Mouse (Mus musculus) hindbrain, embryonic 11.5 days (tissue): ENCODE measurements around the gene Nmnat3. TPM values are rescaled to one million over a fixed set of nuclear protein-coding genes. Genes with fewer than 3 reads are reported as not detected.

Experiments used
- ATAC-seq: fragments of 200-750 bp; cut with Nextera tagmentation; 2 replicates; pipeline ENCODE4 v1.8.0; 2017; ENCODE audit warnings: mild to moderate bottlenecking, moderate TSS enrichment, moderate library complexity; ENCODE audit not compliant: low FRiP score
- DNase-seq: peaks from one replicate; pipeline ENCODE4 v3.0.0-alpha.2; 2015; ENCODE audit warnings: low spot score
- H3K27ac ChIP-seq: fragments of 300-500 bp; sonication (generic); 2 replicates; pipeline ENCODE4 v1.5.1; 2014; ENCODE audit warnings: mild to moderate bottlenecking, low read depth, low read length
- H3K27me3 ChIP-seq: fragments of 300-500 bp; sonication (generic); 2 replicates; pipeline ENCODE4 v1.6.1; 2014; ENCODE audit warnings: mild to moderate bottlenecking, low read length, moderate library complexity, mixed read lengths; ENCODE audit not compliant: control insufficient read depth, insufficient read depth
- H3K36me3 ChIP-seq: fragments of 300-500 bp; sonication (generic); 2 replicates; pipeline ENCODE4 v1.6.1; 2014; ENCODE audit warnings: mild to moderate bottlenecking, low read length, moderate library complexity, mixed read lengths; ENCODE audit not compliant: control insufficient read depth, insufficient read depth
- H3K4me1 ChIP-seq: fragments of 300-500 bp; sonication (generic); replicated peaks from 2 replicates; pipeline ENCODE4 v1.6.1; 2014; ENCODE audit warnings: low read length, mixed read lengths; ENCODE audit not compliant: control insufficient read depth, insufficient read depth
- H3K4me2 ChIP-seq: fragments of 300-500 bp; sonication (generic); replicated peaks from 2 replicates; pipeline ENCODE4 v1.6.1; 2014; ENCODE audit warnings: mild to moderate bottlenecking, low read depth, low read length
- H3K4me3 ChIP-seq: fragments of 300-500 bp; sonication (generic); 2 replicates; pipeline ENCODE4 v1.5.1; 2014; ENCODE audit warnings: low read depth, low read length
- H3K9ac ChIP-seq: fragments of 300-500 bp; sonication (generic); 2 replicates; pipeline ENCODE4 v1.6.1; 2014; ENCODE audit warnings: low read depth, low read length
- H3K9me3 ChIP-seq: fragments of 300-500 bp; sonication (generic); 2 replicates; pipeline ENCODE4 v1.6.1; 2016; ENCODE audit warnings: low read length; ENCODE audit not compliant: control insufficient read depth
- WGBS: fragments of 180-500 bp; shearing (Covaris S2); extraction: QIAGEN DNeasy Blood & Tissue Kit; methylation state at CpG from one replicate; pipeline ENCODE4 v1.1.7; 2014; 5-methylcytosine and 5-hydroxymethylcytosine counted together
- polyA plus RNA-seq: library from polyadenylated mRNA; unstranded; fragments of >200 nt; fragmentation: Nextera tagmentation; extraction: Ambion mirVana; gene quantifications from 2 replicates; pipeline ENCODE4 v1.2.1, GENCODE M21; 2014

Gene Nmnat3
- polyA plus RNA-seq, 1 experiment from 2014 or later: 3.2 TPM

- Histone ChIP-seq H3K4me2 (no peak overlapping the region), H3K4me1 (no peaks in the 10 kb centered on the region), H3K27me3 (no peaks in the 10 kb centered on the region), H3K4me3 (no peak overlapping the region), H3K9me3 (no peaks in the 10 kb centered on the region), H3K9ac (no peak overlapping the region), H3K27ac (no peak overlapping the region), H3K36me3 (no peaks in the 10 kb centered on the region)
- 61% methylated on average over 3 of the region's 3 CpGs for WGBS
- ATAC-seq (no peak), DNase-seq (no peak)
Observed at GRCm38 (mm10) chr9:98318875-98319274, 31.6 kb downstream of the Nmnat3 start.

DNA sequence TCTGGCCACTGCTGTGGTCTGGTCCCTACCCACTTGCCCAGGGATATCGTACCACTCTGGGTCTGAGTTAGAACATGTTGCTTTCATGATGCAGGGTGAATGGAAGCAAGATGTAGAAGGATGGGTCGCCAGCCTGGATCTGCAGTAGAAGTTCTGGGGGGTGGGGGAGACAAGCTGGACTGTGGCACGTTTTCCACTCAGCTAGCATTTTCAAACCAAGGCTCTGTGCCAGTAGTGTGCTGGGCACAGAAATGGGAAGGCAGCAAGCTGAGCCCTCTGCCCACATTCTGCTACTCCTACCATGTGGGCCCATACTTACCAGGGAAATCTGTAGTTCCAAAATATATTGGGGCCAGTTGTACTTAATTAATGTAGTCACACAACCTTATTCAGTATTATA lies 33.5 kb downstream of the Nmnat3 start:
- H3K9ac ChIP-seq: no peak overlapping the region
- WGBS: 91% methylated on average over 3 of the region's 3 CpGs
- no peaks in the 10 kb centered on the region for H3K9me3 ChIP-seq
- H3K27ac ChIP-seq: no peak overlapping the region
- no peak overlapping the region for H3K4me3 ChIP-seq
- no peaks in the 10 kb centered on the region for H3K27me3 ChIP-seq
- DNase-seq: no peak
- ATAC-seq: no peak
- H3K4me2 ChIP-seq: no peak overlapping the region
- H3K36me3 ChIP-seq: no peaks in the 10 kb centered on the region
- H3K4me1 ChIP-seq: no peaks in the 10 kb centered on the region

DNA sequence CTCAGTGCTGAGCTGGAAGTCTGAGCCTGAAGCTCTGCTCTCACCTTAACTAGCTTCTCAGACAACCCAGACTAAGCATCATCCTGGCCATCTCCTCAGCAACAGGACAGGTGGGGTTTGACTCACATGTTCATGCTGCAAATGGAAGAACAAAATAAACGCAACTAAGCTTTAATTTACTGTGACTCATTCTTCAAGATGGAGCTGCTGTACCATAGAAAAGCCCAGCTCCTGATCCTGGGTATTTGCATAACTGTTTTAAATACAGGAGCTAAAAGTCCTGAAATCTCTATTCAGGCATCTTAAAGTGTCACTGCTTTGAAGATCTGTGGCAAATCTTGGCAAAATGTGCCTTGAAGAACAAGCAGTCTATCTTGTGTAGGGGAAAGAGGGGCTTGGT lies 38.9 kb downstream of the Nmnat3 start:
- Histone ChIP-seq H3K9ac (no peak overlapping the region), H3K9me3 (no peaks in the 10 kb centered on the region), H3K4me3 (no peak overlapping the region), H3K36me3 (no peaks in the 10 kb centered on the region), H3K4me2 (no peak overlapping the region), H3K4me1 (no peaks in the 10 kb centered on the region), H3K27ac (no peak overlapping the region), H3K27me3 (no peaks in the 10 kb centered on the region)
- no peak for ATAC-seq
- no peak for DNase-seq
- 73% methylated on average over 1 of the region's 1 CpGs for WGBS

GRCm38 (mm10) chr9:98328415-98329176 lies 41.4 kb downstream of the Nmnat3 start:
- Histone ChIP-seq H3K4me2 (no peak overlapping the region), H3K4me1 (no peaks in the 10 kb centered on the region), H3K27me3 (no peaks in the 10 kb centered on the region), H3K9me3 (no peaks in the 10 kb centered on the region), H3K4me3 (no peak overlapping the region), H3K9ac (no peak overlapping the region), H3K36me3 (no peaks in the 10 kb centered on the region), H3K27ac (no peak overlapping the region)
- DNase-seq (no peak), ATAC-seq (no peak)
- WGBS: 79% methylated on average over 10 of the region's 10 CpGs

DNA sequence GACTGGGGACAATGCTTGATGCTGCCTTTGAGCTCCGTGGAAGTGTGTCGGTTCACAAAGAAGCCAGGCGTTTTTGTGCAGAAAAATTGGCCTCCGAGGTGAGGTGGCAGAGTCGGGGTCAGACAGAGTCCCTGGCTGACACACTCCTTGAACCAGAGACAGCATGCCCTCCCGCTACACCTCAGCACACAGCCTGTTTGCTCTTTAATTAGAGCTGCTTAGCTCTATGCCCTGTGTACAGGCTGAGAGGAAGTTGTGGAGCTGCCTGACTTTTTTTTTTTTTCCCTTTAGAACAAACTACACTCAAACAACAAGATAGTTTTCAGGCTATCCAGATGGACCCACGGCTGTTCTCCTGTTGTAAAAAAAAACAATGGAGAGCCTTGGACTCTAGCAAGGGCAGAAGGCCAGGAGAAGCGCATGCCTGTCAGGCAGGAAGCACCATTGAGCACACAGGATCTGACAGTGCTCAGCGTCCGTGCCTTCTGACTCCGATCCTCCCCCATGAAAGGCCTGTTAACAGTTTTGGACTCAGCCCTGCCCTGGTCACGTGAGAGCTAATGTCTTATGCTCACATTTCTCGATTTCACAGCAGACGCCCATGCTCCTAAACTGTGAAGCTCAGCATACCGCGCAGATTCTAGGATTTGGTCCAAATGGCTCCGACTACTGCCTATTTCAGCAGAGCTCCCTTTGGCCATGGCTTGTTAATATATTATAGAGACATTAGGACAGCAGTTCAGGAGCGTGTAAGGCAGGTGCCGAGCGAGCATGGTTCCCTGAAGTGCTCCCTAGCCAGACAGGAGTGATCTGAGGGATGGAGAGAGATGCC lies 42.3 kb downstream of the Nmnat3 start:
- H3K27ac ChIP-seq: no peak overlapping the region
- ATAC-seq: no peak
- no peaks in the 10 kb centered on the region for H3K27me3 ChIP-seq
- no peak for DNase-seq
- no peak overlapping the region for H3K9ac ChIP-seq
- WGBS: 59% methylated on average over 20 of the region's 20 CpGs
- H3K4me2 ChIP-seq: no peak overlapping the region
- no peaks in the 10 kb centered on the region for H3K4me1 ChIP-seq
- no peaks in the 10 kb centered on the region for H3K9me3 ChIP-seq
- no peak overlapping the region for H3K4me3 ChIP-seq
- H3K36me3 ChIP-seq: no peaks in the 10 kb centered on the region

GRCm38 (mm10) chr9:98333219-98333754 lies 46.1 kb downstream of the Nmnat3 start:
- Histone ChIP-seq H3K9me3 (no peaks in the 10 kb centered on the region), H3K27ac (no peak overlapping the region), H3K27me3 (no peaks in the 10 kb centered on the region), H3K36me3 (no peaks in the 10 kb centered on the region), H3K4me2 (no peak overlapping the region), H3K4me1 (no peaks in the 10 kb centered on the region), H3K4me3 (no peak overlapping the region), H3K9ac (no peak overlapping the region)
- no peak for ATAC-seq
- no peak for DNase-seq
- WGBS: 81% methylated on average over 3 of the region's 3 CpGs

- WGBS: 84% methylated on average over 15 of the region's 15 CpGs
- DNase-seq (no peak), ATAC-seq (no peak)
- Histone ChIP-seq H3K4me2 (no peak overlapping the region), H3K27ac (no peak overlapping the region), H3K4me3 (no peak overlapping the region), H3K4me1 (no peaks in the 10 kb centered on the region), H3K9ac (no peak overlapping the region), H3K36me3 (no peaks in the 10 kb centered on the region), H3K27me3 (no peaks in the 10 kb centered on the region), H3K9me3 (no peaks in the 10 kb centered on the region)
Observed at GRCm38 (mm10) chr9:98337881-98338769, 50.9 kb downstream of the Nmnat3 start.

DNA sequence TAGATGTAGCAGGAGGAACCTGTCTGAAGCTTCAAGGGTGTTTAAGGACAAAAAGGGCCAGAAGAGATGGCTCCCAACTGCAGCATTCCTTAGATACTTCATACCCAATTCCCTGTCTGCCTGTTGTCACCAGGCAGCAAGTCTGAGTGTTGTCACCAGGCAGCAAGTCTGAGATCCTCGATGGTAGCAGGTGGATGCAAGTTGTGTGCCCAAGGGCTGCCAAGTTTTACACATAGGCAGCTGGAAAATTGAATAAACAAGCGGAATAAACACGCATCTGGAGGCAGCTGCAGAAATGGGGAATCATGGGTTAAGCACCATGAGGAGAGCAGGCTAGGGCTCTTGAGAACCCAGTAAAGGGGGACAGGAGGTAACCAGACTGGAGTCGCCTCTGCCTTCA lies 52.7 kb downstream of the Nmnat3 start:
- H3K4me2 ChIP-seq: no peak overlapping the region
- H3K36me3 ChIP-seq: no peaks in the 10 kb centered on the region
- H3K4me1 ChIP-seq: no peaks in the 10 kb centered on the region
- no peaks in the 10 kb centered on the region for H3K9me3 ChIP-seq
- no peak for DNase-seq
- 87% methylated on average over 4 of the region's 4 CpGs for WGBS
- H3K27me3 ChIP-seq: no peaks in the 10 kb centered on the region
- H3K9ac ChIP-seq: no peak overlapping the region
- no peak for ATAC-seq
- H3K4me3 ChIP-seq: no peak overlapping the region
- H3K27ac ChIP-seq: no peak overlapping the region
